Mouse (Mus musculus): ENCODE measurements at regions not wholly inside any gene's neighbourhood (a gene's known extent, or its start where the extent isn't known, plus 50 kb on each side); places are given as distances from the start of the nearest gene placed in this dataset.
"Not testable (repeated sequence)": the region's sequence is repeated elsewhere in the genome, so short reads cannot be mapped to it uniquely, and the experiment has no call there.

DNA sequence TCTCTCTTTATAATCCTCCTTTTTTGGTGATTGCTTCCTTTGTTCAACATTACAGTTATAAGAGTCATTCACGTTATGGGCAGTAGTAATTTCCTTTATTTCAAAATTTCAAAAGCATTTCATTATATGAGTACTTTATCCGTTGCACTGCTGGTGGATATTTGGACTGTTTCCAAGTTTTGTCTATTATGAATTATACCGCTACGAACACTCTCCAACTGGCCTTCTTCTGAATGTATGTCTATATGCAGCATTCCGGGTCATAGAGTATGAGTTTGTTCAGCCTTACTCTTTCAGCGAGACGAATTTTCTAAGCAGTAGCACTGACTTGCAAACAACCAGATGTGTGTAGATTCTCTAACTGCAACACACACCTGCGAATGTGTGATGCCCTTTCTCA is 57.8 kb downstream of the Dusp6 start:
- H3K9me3 ChIP-seq (replicated peaks): no peaks in the 10 kb centered on the region
- H3K27me3 ChIP-seq (ENCODE audit: low read depth, poor library complexity, severe bottlenecking): no peaks in the 10 kb centered on the region
- H3K4me3 ChIP-seq: no peak overlapping the region
- H3K36me3 ChIP-seq: no peaks in the 10 kb centered on the region
- DNase-seq (ENCODE audit: low spot score): no peak
- H3K4me1 ChIP-seq: no peaks in the 10 kb centered on the region
- 93% methylated on average over 8 of the region's 8 CpGs for WGBS
- H3K27ac ChIP-seq (replicated peaks): no peak overlapping the region

DNA sequence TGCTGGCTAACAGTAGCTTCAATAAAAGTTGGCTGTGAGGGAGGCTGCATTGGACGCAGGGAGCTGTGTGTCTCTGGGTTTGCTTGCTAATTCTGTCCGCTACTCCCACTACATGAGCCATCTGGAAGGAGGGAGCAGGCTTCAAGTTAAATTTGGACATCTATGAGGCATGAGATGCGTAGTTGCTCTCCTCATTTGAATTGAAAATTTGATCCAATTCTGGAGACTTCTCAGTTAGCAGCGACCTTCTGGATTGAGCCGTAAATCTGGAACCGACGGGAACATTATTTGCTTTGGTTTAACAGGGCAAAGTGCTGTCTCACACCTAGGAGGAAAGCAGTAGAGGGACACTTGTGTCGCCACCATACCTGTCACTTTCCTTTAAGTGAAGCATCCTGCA is 60.3 kb downstream of the Dusp6 start:
- no peaks in the 10 kb centered on the region for H3K36me3 ChIP-seq

DNA sequence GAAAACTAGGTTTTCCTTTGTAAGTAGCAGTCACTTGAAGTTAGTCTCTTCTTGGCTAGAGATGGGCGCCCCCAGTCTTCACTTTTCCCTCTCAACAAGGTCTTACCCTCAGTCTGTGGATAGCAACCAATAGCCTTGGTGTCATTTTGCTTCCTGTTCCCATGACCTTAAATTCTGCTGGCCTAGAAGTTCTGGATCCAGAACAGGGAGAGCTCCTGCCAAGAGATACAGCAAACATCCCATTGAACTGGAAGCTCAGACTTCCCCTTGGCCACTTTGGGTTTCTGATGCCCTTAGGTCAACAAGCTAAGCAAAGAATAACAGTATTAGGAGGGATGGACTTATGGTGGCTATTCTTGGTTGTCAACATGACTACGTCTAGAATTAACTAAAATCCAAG is 64.5 kb downstream of the Dusp6 start:
- H3K27me3 ChIP-seq (ENCODE audit: low read depth, poor library complexity, severe bottlenecking): no peaks in the 10 kb centered on the region
- DNase-seq (ENCODE audit: low spot score): no peak
- H3K4me3 ChIP-seq: no peak overlapping the region
- no peaks in the 10 kb centered on the region for H3K9me3 ChIP-seq (replicated peaks)
- no peaks in the 10 kb centered on the region for H3K36me3 ChIP-seq
- WGBS: 86% methylated on average over 2 of the region's 2 CpGs
- peaks cover 5% of the 10 kb centered on the region for H3K4me1 ChIP-seq
- no peak overlapping the region for H3K27ac ChIP-seq (replicated peaks)

More for the DNA sequence above, 60.3 kb downstream of the Dusp6 start:
- no peak overlapping the region for H3K4me3 ChIP-seq
- H3K27me3 ChIP-seq (ENCODE audit: low read depth, poor library complexity, severe bottlenecking): no peaks in the 10 kb centered on the region
- no peaks in the 10 kb centered on the region for H3K4me1 ChIP-seq
- no peaks in the 10 kb centered on the region for H3K9me3 ChIP-seq (replicated peaks)
- 91% methylated on average over 8 of the region's 8 CpGs for WGBS
- no peak overlapping the region for H3K27ac ChIP-seq (replicated peaks)
- DNase-seq (ENCODE audit: low spot score): no peak

DNA sequence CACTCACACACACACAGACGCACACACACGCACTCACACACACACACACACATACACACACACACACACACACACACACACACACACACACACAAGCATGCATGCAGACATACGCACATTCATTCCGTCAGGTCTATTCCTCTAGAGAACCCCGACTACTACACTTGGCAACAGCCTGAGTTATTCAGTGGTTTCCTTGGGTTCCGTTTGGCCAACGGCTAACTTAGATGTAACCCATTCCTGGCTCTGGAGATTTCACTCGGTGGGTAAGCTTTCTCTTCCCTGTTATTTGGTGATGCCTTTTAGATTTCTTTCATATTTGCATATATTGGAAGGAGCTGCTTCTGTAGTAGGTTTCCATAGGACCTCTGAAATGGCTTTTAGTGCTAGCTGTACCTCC is 65.5 kb downstream of the Dusp6 start:
- WGBS: 92% methylated on average over 8 of the region's 8 CpGs
- Histone ChIP-seq H3K27me3 (ENCODE audit: low read depth, poor library complexity, severe bottlenecking) (no peaks in the 10 kb centered on the region), H3K4me1 (peaks cover 5% of the 10 kb centered on the region), H3K36me3 (no peaks in the 10 kb centered on the region), H3K4me3 (no peak overlapping the region), H3K9me3 (replicated peaks) (no peaks in the 10 kb centered on the region), H3K27ac (replicated peaks) (no peak overlapping the region)
- DNase-seq (ENCODE audit: low spot score): no peak

DNA sequence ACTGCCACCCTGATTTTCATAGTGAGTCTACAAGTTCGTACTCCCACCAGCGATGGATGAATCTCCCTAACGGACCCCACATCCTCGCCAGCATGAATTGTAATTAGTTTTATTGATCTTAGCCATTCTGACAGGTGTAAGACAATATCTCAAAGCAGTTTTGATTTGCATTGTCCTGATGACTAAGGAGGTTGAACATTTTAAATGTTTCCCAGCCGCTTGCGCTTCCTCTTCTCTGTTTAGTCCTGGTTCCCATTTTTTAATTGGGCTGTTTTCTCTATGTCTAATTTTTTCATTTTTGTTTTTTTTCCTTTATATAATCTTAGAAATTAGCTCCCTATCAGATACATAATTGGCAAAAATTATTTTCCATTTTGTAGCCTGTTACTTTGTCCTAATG is 66.4 kb downstream of the Dusp6 start:
- no peak for DNase-seq (ENCODE audit: low spot score)
- Histone ChIP-seq H3K4me3 (no peak overlapping the region), H3K9me3 (replicated peaks) (no peaks in the 10 kb centered on the region), H3K27me3 (ENCODE audit: low read depth, poor library complexity, severe bottlenecking) (no peaks in the 10 kb centered on the region), H3K27ac (replicated peaks) (no peak overlapping the region), H3K36me3 (no peaks in the 10 kb centered on the region), H3K4me1 (peaks cover 5% of the 10 kb centered on the region)
- WGBS: 92% methylated on average over 6 of the region's 6 CpGs

DNA sequence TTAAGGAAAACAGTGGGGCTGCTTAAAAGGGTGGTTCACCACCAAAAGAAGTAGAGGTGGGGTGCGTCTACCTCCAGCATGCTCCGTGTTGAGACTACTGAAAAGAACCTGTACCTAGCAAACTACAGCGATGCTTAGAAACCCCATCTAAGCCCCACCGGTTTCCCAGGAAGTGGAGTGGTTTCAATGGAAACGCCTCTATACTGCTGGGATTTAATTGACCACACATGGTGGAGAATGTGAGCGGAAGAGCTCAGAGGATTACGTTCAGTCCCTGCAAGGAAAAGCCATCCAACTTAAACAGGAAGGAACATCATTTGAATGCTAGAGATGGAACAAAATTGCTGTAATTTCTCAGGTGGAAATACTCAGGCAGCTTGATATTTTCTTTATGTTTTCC is 67.5 kb downstream of the Dusp6 start:
- 25% methylated on average over 7 of the region's 7 CpGs for WGBS

DNA sequence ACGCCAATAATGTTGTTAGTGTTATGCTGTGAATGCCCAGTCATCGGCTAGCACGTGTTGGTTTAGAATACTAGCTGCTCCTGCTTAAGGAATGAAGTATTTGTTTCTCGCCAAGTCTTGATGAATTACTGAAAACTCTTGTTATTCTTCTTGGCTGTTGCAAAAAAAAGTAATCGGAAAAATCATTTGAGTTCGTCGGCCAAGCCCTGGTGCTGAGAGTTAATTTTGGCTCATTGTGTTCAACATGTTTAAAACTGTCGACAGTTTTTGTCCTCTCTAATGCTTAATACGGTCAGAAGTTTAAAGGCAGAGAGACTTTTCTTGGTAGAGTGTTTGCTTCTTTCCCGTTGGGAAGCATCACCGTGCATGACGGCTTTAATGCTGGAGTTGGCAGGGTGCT is 68.8 kb downstream of the Dusp6 start:
- no peak for DNase-seq (ENCODE audit: low spot score)
- Histone ChIP-seq H3K4me3 (no peak overlapping the region), H3K36me3 (no peaks in the 10 kb centered on the region), H3K27ac (replicated peaks) (no peak overlapping the region), H3K9me3 (replicated peaks) (no peaks in the 10 kb centered on the region), H3K4me1 (peaks cover 5% of the 10 kb centered on the region), H3K27me3 (ENCODE audit: low read depth, poor library complexity, severe bottlenecking) (no peaks in the 10 kb centered on the region)
- 96% methylated on average over 12 of the region's 12 CpGs for WGBS

More for the DNA sequence above, 67.5 kb downstream of the Dusp6 start:
- no peaks in the 10 kb centered on the region for H3K36me3 ChIP-seq
- no peaks in the 10 kb centered on the region for H3K9me3 ChIP-seq (replicated peaks)
- no peak overlapping the region for H3K27ac ChIP-seq (replicated peaks)
- H3K4me3 ChIP-seq: no peak overlapping the region
- no peak for DNase-seq (ENCODE audit: low spot score)
- peaks cover 5% of the 10 kb centered on the region for H3K4me1 ChIP-seq
- no peaks in the 10 kb centered on the region for H3K27me3 ChIP-seq (ENCODE audit: low read depth, poor library complexity, severe bottlenecking)

DNA sequence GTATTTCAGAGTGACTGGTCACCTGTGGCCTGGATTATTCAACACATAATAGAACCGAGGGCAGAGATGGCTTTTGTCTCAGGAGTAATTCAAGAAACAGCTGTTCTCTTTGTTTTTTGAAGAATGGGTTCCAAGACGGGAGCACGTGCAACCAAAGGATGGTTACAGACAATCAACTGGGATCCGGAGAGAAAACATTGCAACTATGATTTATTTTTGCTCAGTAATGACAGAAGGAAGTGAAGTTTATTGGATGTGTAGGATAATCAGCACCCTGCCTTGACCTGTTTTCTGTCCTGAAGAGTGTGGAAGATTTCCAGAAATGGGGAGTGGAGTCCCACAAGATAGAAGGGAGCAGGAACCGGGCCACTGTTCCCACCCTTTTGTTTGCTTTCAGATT is 70.8 kb downstream of the Dusp6 start:
- H3K27me3 ChIP-seq (ENCODE audit: low read depth, poor library complexity, severe bottlenecking): no peaks in the 10 kb centered on the region
- H3K9me3 ChIP-seq (replicated peaks): 0 out of 2 replicates have a peak, but pooled peaks cover 7% of the 10 kb centered on the region
- DNase-seq (ENCODE audit: low spot score): no peak
- no peaks in the 10 kb centered on the region for H3K36me3 ChIP-seq
- H3K4me3 ChIP-seq: no peak overlapping the region
- H3K27ac ChIP-seq (replicated peaks): no peak overlapping the region
- H3K4me1 ChIP-seq: peaks cover 5% of the 10 kb centered on the region
- 70% methylated on average over 5 of the region's 5 CpGs for WGBS

DNA sequence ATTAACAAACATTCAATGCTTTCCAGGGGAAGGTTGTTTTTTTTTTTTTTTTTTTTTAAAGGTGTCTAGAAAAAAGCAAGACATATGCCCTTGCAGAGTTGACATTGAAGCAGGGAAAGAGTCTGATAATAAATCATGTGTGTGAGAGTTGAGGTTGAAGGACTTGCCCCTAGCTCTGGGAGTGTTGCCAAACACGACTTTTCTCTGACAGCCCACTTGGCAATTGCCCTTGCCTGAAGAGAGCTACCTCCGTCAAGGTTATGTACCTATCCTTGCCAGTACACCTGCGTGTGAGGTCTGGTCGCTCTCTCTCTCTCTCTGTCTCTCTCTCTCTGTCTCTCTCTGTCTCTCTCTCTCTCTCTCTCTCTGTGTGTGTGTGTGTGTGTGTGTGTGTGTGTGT is 73.1 kb downstream of the Dusp6 start:
- Histone ChIP-seq H3K27ac (replicated peaks) (no peak overlapping the region), H3K4me1 (no peaks in the 10 kb centered on the region), H3K4me3 (no peak overlapping the region), H3K9me3 (replicated peaks) (0 out of 2 replicates have a peak, but pooled peaks cover 7% of the 10 kb centered on the region), H3K36me3 (no peaks in the 10 kb centered on the region), H3K27me3 (ENCODE audit: low read depth, poor library complexity, severe bottlenecking) (no peaks in the 10 kb centered on the region)
- no peak for DNase-seq (ENCODE audit: low spot score)
- 88% methylated on average over 4 of the region's 4 CpGs for WGBS

DNA sequence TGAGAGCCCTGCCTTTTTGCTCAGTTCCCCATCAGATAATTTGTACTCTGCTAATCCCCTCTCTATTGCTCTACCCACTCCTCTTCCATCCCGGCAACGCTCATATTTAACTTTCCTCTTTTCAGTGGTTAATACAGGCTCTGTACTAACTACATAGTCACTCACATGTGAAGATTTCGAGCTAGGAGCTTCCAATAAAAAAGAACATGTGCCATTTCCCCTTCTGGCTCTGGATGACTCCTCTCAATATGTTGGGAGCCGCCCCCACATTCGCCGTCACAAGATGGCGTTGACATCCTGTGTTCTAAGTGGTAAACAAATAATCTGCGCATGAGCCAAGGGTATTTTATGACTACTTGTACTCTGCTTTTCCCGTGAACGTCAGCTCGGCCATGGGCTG is 75.8 kb downstream of the Dusp6 start:
- not testable (repeated sequence) for H3K4me1 ChIP-seq; H3K27ac ChIP-seq (replicated peaks); H3K36me3 ChIP-seq; DNase-seq (ENCODE audit: low spot score); H3K4me3 ChIP-seq; H3K27me3 ChIP-seq (ENCODE audit: low read depth, poor library complexity, severe bottlenecking); H3K9me3 ChIP-seq (replicated peaks)
- 93% methylated on average over 8 of the region's 11 CpGs for WGBS

DNA sequence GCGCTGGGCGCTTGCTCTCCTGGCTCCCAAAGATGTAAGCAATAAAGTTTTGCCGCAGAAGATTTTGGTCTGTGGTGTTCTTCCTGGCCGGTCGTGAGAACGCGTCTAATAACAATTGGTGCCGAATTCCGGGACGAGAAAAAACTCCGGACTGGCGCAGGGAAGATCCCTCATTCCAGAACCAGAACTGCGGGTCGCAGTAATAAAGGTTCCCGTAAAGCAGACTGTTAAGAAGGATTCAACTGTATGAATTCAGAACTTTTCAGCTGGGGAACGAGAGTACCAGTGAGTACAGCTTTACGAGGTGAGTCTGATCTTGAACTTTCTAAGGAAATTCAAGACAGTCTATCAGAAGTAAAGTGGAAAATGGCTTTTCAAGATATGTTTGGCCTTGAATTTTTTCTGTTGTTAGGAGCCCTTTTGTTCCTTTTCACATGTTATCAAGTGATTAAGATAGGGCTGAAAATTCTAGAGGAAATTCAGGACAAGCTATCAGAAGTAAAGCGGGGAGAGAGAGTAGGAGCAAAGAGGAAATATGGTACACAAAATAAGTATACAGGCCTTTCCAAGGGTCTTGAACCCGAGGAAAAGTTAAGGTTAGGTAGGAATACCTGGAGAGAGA is 76.4 kb downstream of the Dusp6 start:
- not testable (repeated sequence) for H3K36me3 ChIP-seq, H3K4me1 ChIP-seq
- 96% methylated on average over 15 of the region's 19 CpGs for WGBS

DNA sequence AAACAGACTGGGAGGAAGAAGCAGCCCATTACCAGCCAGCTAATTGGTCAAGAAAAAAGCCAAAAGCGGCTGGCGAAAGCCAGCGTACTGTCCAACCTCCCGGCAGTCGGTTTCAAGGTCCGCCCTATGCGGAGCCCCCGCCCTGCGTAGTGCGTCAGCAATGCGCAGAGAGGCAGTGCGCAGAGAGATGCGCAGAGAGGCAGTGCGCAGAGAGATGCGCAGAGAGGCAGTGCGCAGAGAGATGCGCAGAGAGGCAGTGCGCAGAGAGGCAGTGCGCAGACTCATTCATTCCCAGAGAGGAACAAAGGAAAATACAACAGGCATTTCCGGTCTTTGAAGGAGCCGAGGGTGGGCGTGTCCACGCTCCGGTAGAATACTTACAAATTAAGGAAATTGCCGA is 77.0 kb downstream of the Dusp6 start:
- WGBS: 100% methylated on average over 9 of the region's 25 CpGs
- DNase-seq (ENCODE audit: low spot score); H3K4me3 ChIP-seq; H3K27ac ChIP-seq (replicated peaks); H3K9me3 ChIP-seq (replicated peaks); H3K4me1 ChIP-seq; H3K36me3 ChIP-seq; H3K27me3 ChIP-seq (ENCODE audit: low read depth, poor library complexity, severe bottlenecking): not testable (repeated sequence)

More for the DNA sequence above, 76.4 kb downstream of the Dusp6 start:
- not testable (repeated sequence) for H3K27ac ChIP-seq (replicated peaks); H3K27me3 ChIP-seq (ENCODE audit: low read depth, poor library complexity, severe bottlenecking); H3K9me3 ChIP-seq (replicated peaks); DNase-seq (ENCODE audit: low spot score); H3K4me3 ChIP-seq

DNA sequence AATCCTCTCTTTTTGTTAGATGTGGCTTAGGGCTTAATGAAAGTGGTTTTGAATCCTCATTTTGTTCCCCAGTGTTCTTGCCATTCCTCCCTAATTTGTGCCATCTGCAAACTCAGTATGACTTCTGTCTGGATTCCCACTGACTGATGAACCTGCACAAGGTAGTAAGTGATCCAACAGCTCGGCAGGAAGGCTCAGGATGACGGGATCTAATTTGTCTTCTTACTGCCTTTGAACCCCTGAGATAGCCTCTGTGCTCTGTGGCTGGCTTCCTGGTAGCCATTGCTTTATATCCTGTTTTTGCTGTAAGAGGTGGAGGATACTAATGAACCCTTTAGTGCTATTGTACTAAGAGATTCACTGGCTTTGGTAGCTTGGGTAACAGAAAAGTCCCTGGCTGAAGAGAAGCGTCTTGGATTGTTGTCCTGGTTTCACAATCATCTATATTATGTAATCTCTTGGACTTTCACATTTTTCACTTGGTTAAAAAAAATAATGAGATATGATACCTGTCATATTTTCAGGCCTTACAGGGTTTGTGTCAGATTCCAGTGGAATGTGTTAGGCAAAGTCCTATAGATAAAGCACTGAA is 86.2 kb downstream of the Dusp6 start:
- DNase-seq (ENCODE audit: low spot score): no peak
- no peaks in the 10 kb centered on the region for H3K27me3 ChIP-seq (ENCODE audit: low read depth, poor library complexity, severe bottlenecking)
- no peak overlapping the region for H3K4me3 ChIP-seq
- H3K9me3 ChIP-seq (replicated peaks): no peaks in the 10 kb centered on the region
- WGBS: 78% methylated on average over 3 of the region's 3 CpGs
- H3K4me1 ChIP-seq: peaks cover 7% of the 10 kb centered on the region; the same call in 1 of the 2 replicates
- H3K27ac ChIP-seq (replicated peaks): no peak overlapping the region
- H3K36me3 ChIP-seq: no peaks in the 10 kb centered on the region

Data from midbrain, embryonic 10.5 days (tissue).